Mouse (Mus musculus) CH12.LX (cell line): ENCODE results near the gene Trim40. TPM values are rescaled to one million over a fixed set of nuclear protein-coding genes. Genes with fewer than 3 reads are reported as not detected.

Experiments
- DNase-seq: peaks from one replicate; pipeline ENCODE4 v3.0.0-alpha.2; 2013; ENCODE audit errors: extremely low read depth
- H3K27ac ChIP-seq: 2 replicates; pipeline ENCODE4 v1.5.1; 2012; ENCODE audit warnings: low read depth, mild to moderate bottlenecking, control low read depth, moderate library complexity; ENCODE audit not compliant: insufficient read depth
- H3K27me3 ChIP-seq: replicated peaks from 2 replicates; pipeline ENCODE3; 2012; ENCODE audit warnings: inconsistent platforms
- H3K36me3 ChIP-seq, 2 experiments: replicated peaks in 1 of 2; 2 replicates each; pipeline versions ENCODE3 to v1.6.1; 2012; ENCODE audit warnings: inconsistent platforms in 1 of 2, low read length in 1 of 2, mild to moderate bottlenecking in 1 of 2, mixed read lengths in 1 of 2, moderate library complexity in 1 of 2; ENCODE audit not compliant: control insufficient read depth in 1 of 2, insufficient read depth in 1 of 2
- H3K4me1 ChIP-seq, 2 experiments: 2 replicates each; pipeline ENCODE4 v1.6.1; 2012; ENCODE audit warnings: inconsistent platforms in 1 of 2, moderate library complexity in 1 of 2; ENCODE audit not compliant: insufficient read depth in 2 of 2, control insufficient read depth in 1 of 2
- H3K4me2 ChIP-seq: 2 replicates; pipeline ENCODE4 v1.6.1; 2012; ENCODE audit warnings: low read depth, mild to moderate bottlenecking, control low read depth; ENCODE audit not compliant: poor library complexity, insufficient read depth, severe bottlenecking
- H3K4me3 ChIP-seq, 3 experiments: fragments of 150-350 bp in 1 of 3; sonication (generic) in 1 of 3; replicated peaks in 1 of 3; 2 replicates each; pipeline versions ENCODE3 to v1.5.1; 2011 to 2012; ENCODE audit warnings: low read depth in 2 of 3, low read length in 2 of 3, mild to moderate bottlenecking in 2 of 3, moderate library complexity in 2 of 3, control low read depth in 1 of 3, improper control_type of control experiment in 1 of 3, inconsistent platforms in 1 of 3, mixed read lengths in 1 of 3; ENCODE audit not compliant: poor library complexity in 1 of 3
- H3K79me2 ChIP-seq: replicated peaks from 2 replicates; pipeline ENCODE4 v1.6.1; 2012; ENCODE audit warnings: mild to moderate bottlenecking, moderate library complexity; ENCODE audit not compliant: control insufficient read depth, poor library complexity, insufficient read depth, severe bottlenecking; ENCODE audit errors: extremely low read depth
- H3K9ac ChIP-seq: 2 replicates; pipeline ENCODE4 v1.6.1; 2012; ENCODE audit warnings: low read depth, mild to moderate bottlenecking, control low read depth, moderate library complexity; ENCODE audit not compliant: insufficient read depth
- H3K9me3 ChIP-seq: replicated peaks from 2 replicates; pipeline ENCODE3; 2012; ENCODE audit warnings: low read length, inconsistent platforms, mixed read lengths
- BHLHE40 ChIP-seq: IDR thresholded peaks from 2 replicates; pipeline ENCODE4 v1.6.1; 2011; ENCODE audit warnings: mild to moderate bottlenecking, low read depth, low read length, improper control_type of control experiment
- CTCF ChIP-seq, 2 experiments: IDR thresholded peaks in 1 of 2; conservative IDR thresholded peaks in 1 of 2; 2 replicates each; pipeline ENCODE4 v1.5.1; 2011 to 2012; ENCODE audit warnings: low read depth in 2 of 2, low read length in 2 of 2, improper control_type of control experiment in 1 of 2, inconsistent platforms in 1 of 2, mild to moderate bottlenecking in 1 of 2, moderate library complexity in 1 of 2
- E2F4 ChIP-seq: IDR thresholded peaks from 2 replicates; pipeline ENCODE4 v1.6.1; 2011; ENCODE audit warnings: low read depth, low read length, improper control_type of control experiment; ENCODE audit not compliant: insufficient replicate concordance
- ELF1 ChIP-seq: IDR thresholded peaks from 2 replicates; pipeline ENCODE4 v1.6.1; 2014; ENCODE audit warnings: low read depth, mild to moderate bottlenecking, inconsistent platforms, low read length, improper control_type of control experiment
- EP300 ChIP-seq: IDR thresholded peaks from 2 replicates; pipeline ENCODE4 v1.6.1; 2011; ENCODE audit warnings: low read length, improper control_type of control experiment
- ETS1 ChIP-seq: conservative IDR thresholded peaks from 2 replicates; pipeline ENCODE4 v1.6.1; 2012; ENCODE audit warnings: low read depth, mild to moderate bottlenecking, inconsistent platforms, low read length, improper control_type of control experiment, moderate library complexity
- IRF4 ChIP-seq: IDR thresholded peaks from 2 replicates; pipeline ENCODE4 v1.6.1; 2014; ENCODE audit warnings: low read depth, mild to moderate bottlenecking, inconsistent platforms, low read length, improper control_type of control experiment
- JUN ChIP-seq: IDR thresholded peaks from 2 replicates; pipeline ENCODE4 v1.6.1; 2011; ENCODE audit warnings: low read depth, mild to moderate bottlenecking, low read length, improper control_type of control experiment, moderate library complexity; ENCODE audit not compliant: insufficient read depth
- KAT2A ChIP-seq: IDR thresholded peaks from 2 replicates; pipeline ENCODE4 v1.6.1; 2012; ENCODE audit warnings: low read length, improper control_type of control experiment, inconsistent platforms; ENCODE audit not compliant: insufficient replicate concordance
- MAFK ChIP-seq: IDR thresholded peaks from 2 replicates; pipeline ENCODE4 v1.6.1; 2011; ENCODE audit warnings: low read length, improper control_type of control experiment; ENCODE audit not compliant: insufficient replicate concordance
- MAX ChIP-seq: IDR thresholded peaks from 2 replicates; pipeline ENCODE4 v1.6.1; 2011; ENCODE audit warnings: low read length, improper control_type of control experiment
- MAZ ChIP-seq: IDR thresholded peaks from 2 replicates; pipeline ENCODE4 v1.6.1; 2012; ENCODE audit warnings: low read depth, mild to moderate bottlenecking, inconsistent platforms, low read length, improper control_type of control experiment, moderate library complexity
- MEF2A ChIP-seq: IDR thresholded peaks from 2 replicates; pipeline ENCODE4 v1.6.1; 2014; ENCODE audit warnings: low read depth, mild to moderate bottlenecking, inconsistent platforms, low read length, improper control_type of control experiment, borderline replicate concordance
- MXI1 ChIP-seq: IDR thresholded peaks from 2 replicates; pipeline ENCODE4 v1.6.1; 2011; ENCODE audit warnings: mild to moderate bottlenecking, low read depth, low read length, improper control_type of control experiment
- MYC ChIP-seq: IDR thresholded peaks from 2 replicates; pipeline ENCODE4 v1.6.1; 2011; ENCODE audit warnings: low read depth, mild to moderate bottlenecking, improper control_type of control experiment, low read length
- NELFE ChIP-seq: IDR thresholded peaks from 2 replicates; pipeline ENCODE4 v1.6.1; 2011; ENCODE audit warnings: low read depth, low read length, improper control_type of control experiment
- NRF1 ChIP-seq: IDR thresholded peaks from 2 replicates; pipeline ENCODE4 v1.6.1; 2014; ENCODE audit warnings: low read depth, mild to moderate bottlenecking, inconsistent platforms, low read length, improper control_type of control experiment, moderate library complexity
- RCOR1 ChIP-seq: conservative IDR thresholded peaks from 2 replicates; pipeline ENCODE4 v1.6.1; 2012; ENCODE audit warnings: low read depth, mild to moderate bottlenecking, inconsistent platforms, low read length, improper control_type of control experiment
- SMC3 ChIP-seq: IDR thresholded peaks from 2 replicates; pipeline ENCODE4 v1.6.1; 2011; ENCODE audit warnings: low read depth, low read length, improper control_type of control experiment
- TCF12 ChIP-seq: IDR thresholded peaks from 2 replicates; pipeline ENCODE4 v1.6.1; 2014; ENCODE audit warnings: low read depth, mild to moderate bottlenecking, inconsistent platforms, low read length, improper control_type of control experiment
- ZC3H11A ChIP-seq: IDR thresholded peaks from 2 replicates; pipeline ENCODE4 v1.6.1; 2012; ENCODE audit warnings: low read depth, mild to moderate bottlenecking, inconsistent platforms, low read length, improper control_type of control experiment
- ZKSCAN1 ChIP-seq: IDR thresholded peaks from 2 replicates; pipeline ENCODE4 v1.6.1; 2012; ENCODE audit warnings: low read depth, inconsistent platforms, low read length, improper control_type of control experiment, borderline replicate concordance
- ZMIZ1 ChIP-seq: IDR thresholded peaks from 2 replicates; pipeline ENCODE4 v1.6.1; 2012; ENCODE audit warnings: low read depth, mild to moderate bottlenecking, inconsistent platforms, low read length, improper control_type of control experiment
- ZNF384 ChIP-seq: IDR thresholded peaks from 2 replicates; pipeline ENCODE4 v1.6.1; 2012; ENCODE audit warnings: low read depth, low read length, improper control_type of control experiment, inconsistent platforms
- dilution Hi-C: fragments of 300-500 bp; cut with MboI; formaldehyde crosslinking; loops from 2 replicates; pipeline ENCODE4 v1.14.3; 2020; ENCODE audit warnings: low sequenced_read_pairs; ENCODE audit not compliant: extremely low pct_unique_long_range_greater_than_20kb, extremely low pct_ligation_motif_present
- in situ Hi-C: fragments of 300-500 bp; cut with MboI; formaldehyde crosslinking; loops from 3 replicates; pipeline ENCODE4 v1.14.3; 2019; ENCODE audit warnings: low sequenced_read_pairs, low pct_ligation_motif_present, low pct_unique_long_range_greater_than_20kb, mixed read lengths
- polyA plus RNA-seq: library from polyadenylated mRNA; unstranded; fragments of >175 nt; gene quantifications from 2 replicates; pipeline ENCODE4 v1.2.1, GENCODE M21; 2012; ENCODE audit warnings: low read depth; ENCODE audit not compliant: insufficient read length
- total RNA-seq, 2 experiments: library from RNA; depleted of rRNA; stranded (reverse); fragments of 300-350 nt in 1 of 2; fragments of >200 nt in 1 of 2; gene quantifications; 2 replicates each; pipeline ENCODE4 v1.2.3; 2012 to 2014

The Trim40 gene
- total and polyA plus RNA-seq, 3 experiments = 0.14 TPM; not detected in 2

GRCm38 (mm10) chr17:36885132-36885790 lies 4.7 kb downstream of the Trim40 start:
- Histone ChIP-seq H3K36me3 (no peaks in the 10 kb centered on the region), H3K27me3 (no peaks in the 10 kb centered on the region), H3K79me2 (no peaks in the 10 kb centered on the region), H3K9ac (no peak overlapping the region), H3K4me3 (no peak overlapping the region), H3K4me2 (no peak overlapping the region), H3K4me1 (peaks cover 2 to 12% of the 10 kb centered on the region in 2 experiments; a peak in 3 of 4 replicates), H3K27ac (no peak overlapping the region), H3K9me3 (no peaks in the 10 kb centered on the region)
- in situ Hi-C loops = no loop called here
- no peak for TF ChIP-seq ETS1
- TF ChIP-seq IRF4 = no peak
- TF ChIP-seq MEF2A = no peak
- TF ChIP-seq JUN = no peak
- no peak for TF ChIP-seq MAX
- no peak for TF ChIP-seq ZC3H11A
- no peak for TF ChIP-seq ELF1
- no peak for TF ChIP-seq NRF1
- no peak for TF ChIP-seq SMC3
- TF ChIP-seq BHLHE40 = no peak
- no peak for TF ChIP-seq ZNF384
- TF ChIP-seq MAFK = no peak
- no peak for TF ChIP-seq NELFE
- no peak for TF ChIP-seq ZKSCAN1
- TF ChIP-seq EP300 = no peak
- no peak for TF ChIP-seq E2F4
- no peak for TF ChIP-seq TCF12
- dilution Hi-C loops = no loop called here
- no peak for DNase-seq

GRCm38 (mm10) chr17:36883350-36883749 lies 6.6 kb downstream of the Trim40 start:
- Histone ChIP-seq H3K4me2 (no peak overlapping the region), H3K27me3 (no peaks in the 10 kb centered on the region), H3K9me3 (peaks cover 2% of the 10 kb centered on the region), H3K9ac (no peak overlapping the region), H3K27ac (no peak overlapping the region), H3K36me3 (no peaks in the 10 kb centered on the region), H3K79me2 (no peaks in the 10 kb centered on the region), H3K4me3 (no peak overlapping the region), H3K4me1 (0 out of 4 replicates have a peak, but pooled peaks cover 0 to 6% of the 10 kb centered on the region in 2 experiments)
- in situ Hi-C loops = no loop called here
- TF ChIP-seq CTCF (conservative IDR thresholded peaks at IDR 0.05 in 1 of 2, IDR thresholded peaks at IDR 0.05 in 1 of 2; ENCODE audit: low read depth in 2 of 2, low read length in 2 of 2) = no peak
- TF ChIP-seq MYC = no peak
- TF ChIP-seq ZNF384 = no peak
- no peak for TF ChIP-seq BHLHE40
- TF ChIP-seq ZKSCAN1 = no peak
- TF ChIP-seq MEF2A = no peak
- no peak for TF ChIP-seq ZMIZ1
- no peak for TF ChIP-seq MAZ
- no peak for TF ChIP-seq MXI1
- no peak for TF ChIP-seq KAT2A
- TF ChIP-seq RCOR1 = no peak
- no peak for TF ChIP-seq TCF12
- TF ChIP-seq ZC3H11A = no peak
- no peak for TF ChIP-seq EP300
- no peak for DNase-seq
- dilution Hi-C loops = no loop called here
